Mouse (Mus musculus) lung, postnatal 0 days (tissue): Measurements from ENCODE around the gene Nap1l4. TPM values are rescaled to one million over a fixed set of nuclear protein-coding genes. Genes with fewer than 3 reads are reported as not detected.

Experiments used
- ATAC-seq: fragments of 200-750 bp; cut with Nextera tagmentation; 2 replicates; pipeline ENCODE4 v1.8.0; 2017; ENCODE audit warnings: moderate library complexity
- DNase-seq: peaks from one replicate; pipeline ENCODE4 v3.0.0-alpha.2; 2016; ENCODE audit warnings: low spot score
- H3K27ac ChIP-seq: fragments of 300-500 bp; sonication (generic); 2 replicates; pipeline ENCODE4 v1.5.1; 2014; ENCODE audit warnings: antibody characterized with exemption, mild to moderate bottlenecking, low read length, mixed read lengths
- H3K27me3 ChIP-seq: fragments of 300-500 bp; sonication (generic); replicated peaks from 2 replicates; pipeline ENCODE4 v1.6.1; 2014; ENCODE audit warnings: low read length, mixed read lengths; ENCODE audit not compliant: insufficient read depth
- H3K36me3 ChIP-seq: fragments of 300-500 bp; sonication (generic); 2 replicates; pipeline ENCODE4 v1.6.1; 2014; ENCODE audit warnings: low read length, mixed read lengths; ENCODE audit not compliant: insufficient read depth
- H3K4me1 ChIP-seq: fragments of 300-500 bp; sonication (generic); 2 replicates; pipeline ENCODE4 v1.6.1; 2014; ENCODE audit warnings: antibody characterized with exemption, low read depth, low read length, mixed read lengths; ENCODE audit not compliant: insufficient read depth
- H3K4me2 ChIP-seq: fragments of 300-500 bp; sonication (generic); replicated peaks from 2 replicates; pipeline ENCODE4 v1.6.1; 2014; ENCODE audit warnings: low read depth, mild to moderate bottlenecking, low read length, moderate library complexity, mixed read lengths
- H3K4me3 ChIP-seq: fragments of 300-500 bp; sonication (generic); 2 replicates; pipeline ENCODE4 v1.5.1; 2014; ENCODE audit warnings: low read depth, low read length
- H3K9ac ChIP-seq: fragments of 300-500 bp; sonication (generic); replicated peaks from 2 replicates; pipeline ENCODE4 v1.6.1; 2014; ENCODE audit warnings: low read depth, mild to moderate bottlenecking
- H3K9me3 ChIP-seq: fragments of 300-500 bp; sonication (generic); 2 replicates; pipeline ENCODE4 v1.6.1; 2016; ENCODE audit warnings: low read length, mixed read lengths
- CTCF ChIP-seq: IDR thresholded peaks from 2 replicates; pipeline ENCODE4 v1.5.1; 2016; ENCODE audit warnings: antibody characterized with exemption, mild to moderate bottlenecking
- EP300 ChIP-seq: IDR thresholded peaks from 2 replicates; pipeline ENCODE4 v1.6.1; 2016; ENCODE audit warnings: antibody characterized with exemption, mild to moderate bottlenecking, control low read depth
- WGBS: fragments of 180-500 bp; shearing (Covaris S2); extraction: QIAGEN DNeasy Blood & Tissue Kit; methylation state at CpG from one replicate; pipeline ENCODE4 v1.1.7; 2014; 5-methylcytosine and 5-hydroxymethylcytosine counted together
- polyA plus RNA-seq: library from polyadenylated mRNA; unstranded; fragments of >200 nt; fragmentation: Nextera tagmentation; extraction: Ambion mirVana; gene quantifications from 2 replicates; pipeline ENCODE4 v1.2.1, GENCODE M21; 2015

The Nap1l4 gene
- polyA plus RNA-seq, 1 experiment from 2014 or later: 107 TPM

GRCm38 (mm10) chr7:143510593-143511334 is 38.1 kb downstream of the Nap1l4 start:
- DNase-seq (no peak), ATAC-seq (no peak)
- Histone ChIP-seq H3K27me3 (no peaks in the 10 kb centered on the region), H3K4me2 (no peak overlapping the region), H3K4me3 (no peak overlapping the region), H3K27ac (no peak overlapping the region), H3K36me3 (peaks cover 18% of the 10 kb centered on the region; the same call in 1 of the 2 replicates), H3K9ac (no peak overlapping the region), H3K9me3 (no peaks in the 10 kb centered on the region), H3K4me1 (no peaks in the 10 kb centered on the region)
- TF ChIP-seq EP300: no peak
- no peak for TF ChIP-seq CTCF
- WGBS: 80% methylated on average over 3 of the region's 3 CpGs

GRCm38 (mm10) chr7:143509566-143509965 is 39.3 kb downstream of the Nap1l4 start:
- H3K9me3 ChIP-seq: no peaks in the 10 kb centered on the region
- ATAC-seq (no peak), DNase-seq (no peak)
- no peak overlapping the region for H3K9ac ChIP-seq
- H3K36me3 ChIP-seq: peaks cover 14% of the 10 kb centered on the region; the same call in 1 of the 2 replicates
- no peak overlapping the region for H3K4me2 ChIP-seq
- H3K27ac ChIP-seq: no peak overlapping the region
- TF ChIP-seq EP300: no peak
- TF ChIP-seq CTCF: no peak
- no peaks in the 10 kb centered on the region for H3K27me3 ChIP-seq
- WGBS: 69% methylated on average over 1 of the region's 1 CpGs
- H3K4me1 ChIP-seq: no peaks in the 10 kb centered on the region
- H3K4me3 ChIP-seq: no peak overlapping the region

GRCm38 (mm10) chr7:143506675-143507074 is 42.2 kb downstream of the Nap1l4 start:
- Histone ChIP-seq H3K27ac (no peak overlapping the region), H3K9me3 (no peaks in the 10 kb centered on the region), H3K27me3 (0 out of 2 replicates have a peak, but pooled peaks cover 11% of the 10 kb centered on the region), H3K9ac (no peak overlapping the region), H3K4me2 (no peak overlapping the region), H3K4me1 (no peaks in the 10 kb centered on the region), H3K4me3 (no peak overlapping the region), H3K36me3 (no peaks in the 10 kb centered on the region)
- WGBS: 28% methylated on average over 7 of the region's 7 CpGs
- ATAC-seq (peak; percentile 27; the same call in 1 of the 2 replicates), DNase-seq (peak; percentile 57)
- TF ChIP-seq CTCF (peak; percentile 88), EP300 (no peak)

GRCm38 (mm10) chr7:143506271-143506670 is 42.6 kb downstream of the Nap1l4 start:
- Histone ChIP-seq H3K36me3 (no peaks in the 10 kb centered on the region), H3K27me3 (0 out of 2 replicates have a peak, but pooled peaks cover 14% of the 10 kb centered on the region), H3K9me3 (no peaks in the 10 kb centered on the region), H3K4me2 (no peak overlapping the region), H3K4me3 (no peak overlapping the region), H3K27ac (no peak overlapping the region), H3K4me1 (no peaks in the 10 kb centered on the region), H3K9ac (no peak overlapping the region)
- ATAC-seq (no peak), DNase-seq (no peak)
- TF ChIP-seq EP300: no peak
- no peak for TF ChIP-seq CTCF
- WGBS: 69% methylated on average over 7 of the region's 7 CpGs

- Histone ChIP-seq H3K4me1 (no peaks in the 10 kb centered on the region), H3K4me3 (no peak overlapping the region), H3K27me3 (0 out of 2 replicates have a peak, but pooled peaks cover 15% of the 10 kb centered on the region), H3K36me3 (no peaks in the 10 kb centered on the region), H3K9me3 (no peaks in the 10 kb centered on the region), H3K9ac (no peak overlapping the region), H3K27ac (no peak overlapping the region), H3K4me2 (no peak overlapping the region)
- no peak for ATAC-seq
- WGBS: 31% methylated on average over 11 of the region's 11 CpGs
- peak; percentile 71 for TF ChIP-seq CTCF
- no peak for TF ChIP-seq EP300
- DNase-seq: peak; percentile 72
Measured at GRCm38 (mm10) chr7:143505823-143506222, 43.1 kb downstream of the Nap1l4 start.

- H3K9me3 ChIP-seq: no peaks in the 10 kb centered on the region
- 0 out of 2 replicates have a peak, but pooled peaks cover 17% of the 10 kb centered on the region for H3K27me3 ChIP-seq
- DNase-seq: no peak
- no peaks in the 10 kb centered on the region for H3K4me1 ChIP-seq
- no peaks in the 10 kb centered on the region for H3K36me3 ChIP-seq
- no peak overlapping the region for H3K27ac ChIP-seq
- no peak overlapping the region for H3K9ac ChIP-seq
- 87% methylated on average over 2 of the region's 2 CpGs for WGBS
- H3K4me2 ChIP-seq: no peak overlapping the region
- TF ChIP-seq EP300 (no peak), CTCF (no peak)
- no peak for ATAC-seq
- H3K4me3 ChIP-seq: no peak overlapping the region
Measured at GRCm38 (mm10) chr7:143505411-143505810, 43.5 kb downstream of the Nap1l4 start.
